Mouse (Mus musculus) myocyte (in vitro differentiated cells): Measurements from ENCODE around the gene Tasp1. TPM values are rescaled to one million over a fixed set of nuclear protein-coding genes. Genes with fewer than 3 reads are reported as not detected.

ENCODE experiments used
- H3K27me3 ChIP-seq: one replicate; pipeline ENCODE4 v1.6.1; 2011; ENCODE audit not compliant: control insufficient read depth, insufficient read depth, insufficient read length
- H3K36me3 ChIP-seq: one replicate; pipeline ENCODE4 v1.6.1; 2011; ENCODE audit not compliant: control insufficient read depth, insufficient read depth
- H3K4me2 ChIP-seq: one replicate; pipeline ENCODE4 v1.6.1; 2011; ENCODE audit warnings: low read depth, control low read depth
- H3K4me3 ChIP-seq: one replicate; pipeline ENCODE4 v1.5.1; 2011; ENCODE audit warnings: mild to moderate bottlenecking, control low read depth, moderate library complexity
- H3K79me2 ChIP-seq: one replicate; pipeline ENCODE4 v1.6.1; 2011; ENCODE audit not compliant: control insufficient read depth, insufficient read depth
- H3ac ChIP-seq: one replicate; pipeline ENCODE4 v1.6.1; 2011; ENCODE audit not compliant: control insufficient read depth, insufficient read length
- CEBPB ChIP-seq: IDR thresholded peaks from 2 replicates; pipeline ENCODE4 v1.6.1; 2011; ENCODE audit warnings: mild to moderate bottlenecking, moderate library complexity; ENCODE audit not compliant: poor library complexity, insufficient read depth, severe bottlenecking
- E2F4 ChIP-seq: IDR thresholded peaks from one replicate; pipeline ENCODE4 v1.6.1; 2011; ENCODE audit warnings: mild to moderate bottlenecking, control low read depth, moderate library complexity; ENCODE audit not compliant: insufficient read depth
- MAX ChIP-seq: IDR thresholded peaks from one replicate; pipeline ENCODE4 v1.6.1; 2011; ENCODE audit warnings: low read depth, mild to moderate bottlenecking, control low read depth
- MYOD1 ChIP-seq, 3 experiments: IDR thresholded peaks; one replicate each; pipeline ENCODE4 v1.6.1; 2011; ENCODE audit warnings: control low read depth in 2 of 3, low read depth in 2 of 3, mild to moderate bottlenecking in 2 of 3, moderate library complexity in 1 of 3; ENCODE audit not compliant: insufficient read length in 2 of 3, control insufficient read depth in 1 of 3
- MYOG ChIP-seq, 3 experiments: IDR thresholded peaks; one replicate each; pipeline ENCODE4 v1.6.1; 2011; ENCODE audit warnings: control low read depth in 2 of 3, low read depth in 2 of 3, mild to moderate bottlenecking in 2 of 3; ENCODE audit not compliant: insufficient read length in 2 of 3, control insufficient read depth in 1 of 3, insufficient read depth in 1 of 3
- POLR2A ChIP-seq: IDR thresholded peaks from one replicate; pipeline ENCODE4 v1.6.1; 2011; ENCODE audit warnings: low read depth, mild to moderate bottlenecking, control low read depth, moderate library complexity; ENCODE audit not compliant: insufficient read length
- POLR2AphosphoS2 ChIP-seq: IDR thresholded peaks from one replicate; pipeline ENCODE4 v1.6.1; 2011; ENCODE audit warnings: low read depth, control low read depth; ENCODE audit not compliant: insufficient read length
- REST ChIP-seq: IDR thresholded peaks from one replicate; pipeline ENCODE4 v1.6.1; 2011; ENCODE audit warnings: mild to moderate bottlenecking, control low read depth, moderate library complexity; ENCODE audit not compliant: insufficient read depth, insufficient read length
- SRF ChIP-seq: IDR thresholded peaks from one replicate; pipeline ENCODE4 v1.6.1; 2011; ENCODE audit warnings: low read depth; ENCODE audit not compliant: control insufficient read depth, insufficient read length
- TCF12 ChIP-seq: IDR thresholded peaks from one replicate; pipeline ENCODE4 v1.6.1; 2011; ENCODE audit warnings: mild to moderate bottlenecking, control low read depth; ENCODE audit not compliant: poor library complexity, insufficient read depth, severe bottlenecking
- TCF3 ChIP-seq: IDR thresholded peaks from one replicate; pipeline ENCODE4 v1.6.1; 2011; ENCODE audit warnings: low read depth, control low read depth; ENCODE audit not compliant: insufficient read length
- USF1 ChIP-seq: IDR thresholded peaks from one replicate; pipeline ENCODE4 v1.6.1; 2011; ENCODE audit warnings: low read depth, mild to moderate bottlenecking, control low read depth, moderate library complexity
- polyA plus RNA-seq: library from polyadenylated mRNA; unstranded; fragments of >200 nt; fragmentation: generic; extraction: Trizol; gene quantifications from one replicate; pipeline ENCODE4 v1.2.1, GENCODE M21; 2012; ENCODE audit warnings: missing spikeins

Gene Tasp1
- polyA plus RNA-seq, 1 experiment, result 3.8 TPM

- no peak overlapping the region for H3ac ChIP-seq
- H3K36me3 ChIP-seq, result no peaks in the 10 kb centered on the region
- H3K4me3 ChIP-seq, result no peak overlapping the region
- no peaks in the 10 kb centered on the region for H3K27me3 ChIP-seq
- H3K4me2 ChIP-seq, result no peak overlapping the region
- TF ChIP-seq POLR2AphosphoS2 (no peak), USF1 (no peak), POLR2A (no peak), MYOG (IDR thresholded peaks at IDR 0.05; ENCODE audit: control insufficient read depth in 1 of 3, insufficient read depth in 1 of 3, insufficient read length in 2 of 3, low read depth in 2 of 3) (no peak), REST (no peak), MAX (no peak), E2F4 (no peak), CEBPB (no peak)
- H3K79me2 ChIP-seq, result no peaks in the 10 kb centered on the region
Observed at GRCm38 (mm10) chr2:139966288-139966687, 100.3 kb downstream of the Tasp1 start.

- no peak for TF ChIP-seq TCF3
- TF ChIP-seq TCF12, result no peak
- TF ChIP-seq MYOG (IDR thresholded peaks at IDR 0.05; ENCODE audit: control insufficient read depth in 1 of 3, insufficient read depth in 1 of 3, insufficient read length in 2 of 3, low read depth in 2 of 3), result no peak
- TF ChIP-seq CEBPB, result no peak
- no peak for TF ChIP-seq E2F4
- TF ChIP-seq POLR2A, result no peak
- no peak for TF ChIP-seq REST
- TF ChIP-seq POLR2AphosphoS2, result no peak
- no peak for TF ChIP-seq USF1
- no peak for TF ChIP-seq MAX
- no peak for TF ChIP-seq SRF
- no peak for TF ChIP-seq MYOD1 (IDR thresholded peaks at IDR 0.05; ENCODE audit: control insufficient read depth in 1 of 3, insufficient read length in 2 of 3, low read depth in 2 of 3)
- no peaks in the 10 kb centered on the region for H3K27me3 ChIP-seq
- H3K4me2 ChIP-seq, result no peak overlapping the region
- peaks cover 4% of the 10 kb centered on the region for H3K36me3 ChIP-seq
- H3K79me2 ChIP-seq, result no peaks in the 10 kb centered on the region
- H3ac ChIP-seq, result no peak overlapping the region
- no peak overlapping the region for H3K4me3 ChIP-seq
Observed at GRCm38 (mm10) chr2:139948843-139949242, 117.8 kb downstream of the Tasp1 start.

DNA sequence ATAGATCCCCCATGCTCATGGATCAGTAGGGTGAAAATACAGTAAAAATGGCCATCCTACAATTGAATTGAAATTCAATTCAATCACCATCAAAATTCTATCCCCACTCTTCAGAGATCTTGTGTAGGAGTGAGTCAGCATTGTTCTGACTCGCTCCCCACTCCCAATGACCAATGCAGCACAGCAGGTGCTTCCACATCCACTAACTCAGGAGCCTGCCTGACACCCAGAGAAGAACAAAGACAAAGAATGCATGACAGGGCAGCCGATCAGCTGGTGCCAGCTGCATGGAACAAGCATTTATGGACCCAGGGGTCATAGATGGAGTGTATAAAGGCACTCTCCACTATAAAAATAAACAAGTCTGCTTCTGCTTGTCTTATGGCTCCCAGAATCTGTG lies 129.0 kb downstream of the Tasp1 start:
- Histone ChIP-seq H3K4me3 (no peak overlapping the region), H3ac (no peak overlapping the region), H3K27me3 (no peaks in the 10 kb centered on the region), H3K36me3 (no peaks in the 10 kb centered on the region), H3K4me2 (no peak overlapping the region), H3K79me2 (no peaks in the 10 kb centered on the region)
- TF ChIP-seq USF1 (no peak), E2F4 (no peak), MYOG (IDR thresholded peaks at IDR 0.05; ENCODE audit: control insufficient read depth in 1 of 3, insufficient read depth in 1 of 3, insufficient read length in 2 of 3, low read depth in 2 of 3) (peak in 1 of 3 experiments; percentile 42), TCF3 (no peak), MYOD1 (IDR thresholded peaks at IDR 0.05; ENCODE audit: control insufficient read depth in 1 of 3, insufficient read length in 2 of 3, low read depth in 2 of 3) (peak in 2 of 3 experiments; percentile 58 to 70), REST (no peak)

DNA sequence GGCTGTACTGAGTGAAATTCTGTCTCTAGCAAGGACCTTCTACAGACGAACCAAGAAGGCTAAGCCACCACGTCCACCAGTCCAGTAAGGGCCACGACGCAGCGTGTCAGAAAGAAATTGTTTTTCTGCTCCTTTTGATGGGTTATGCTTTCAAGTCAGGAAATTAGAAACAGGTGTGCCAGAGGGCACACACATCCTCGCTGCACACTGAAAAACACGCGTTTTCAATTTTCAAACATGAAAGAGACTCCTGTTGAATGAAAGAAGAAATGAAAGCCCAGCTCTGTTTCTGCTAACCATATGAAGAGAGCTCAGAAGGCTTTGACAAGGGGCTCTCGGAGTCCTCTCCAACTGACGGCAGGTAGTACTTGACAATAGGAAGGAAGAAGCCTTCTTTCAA lies 132.0 kb downstream of the Tasp1 start:
- Histone ChIP-seq H3K36me3 (no peaks in the 10 kb centered on the region), H3K4me3 (no peak overlapping the region), H3K27me3 (no peaks in the 10 kb centered on the region), H3ac (no peak overlapping the region), H3K4me2 (no peak overlapping the region), H3K79me2 (no peaks in the 10 kb centered on the region)
- TF ChIP-seq E2F4 (no peak), REST (no peak), POLR2A (no peak), POLR2AphosphoS2 (no peak), USF1 (no peak), CEBPB (no peak), SRF (no peak), TCF3 (no peak), MYOD1 (IDR thresholded peaks at IDR 0.05; ENCODE audit: control insufficient read depth in 1 of 3, insufficient read length in 2 of 3, low read depth in 2 of 3) (no peak)

DNA sequence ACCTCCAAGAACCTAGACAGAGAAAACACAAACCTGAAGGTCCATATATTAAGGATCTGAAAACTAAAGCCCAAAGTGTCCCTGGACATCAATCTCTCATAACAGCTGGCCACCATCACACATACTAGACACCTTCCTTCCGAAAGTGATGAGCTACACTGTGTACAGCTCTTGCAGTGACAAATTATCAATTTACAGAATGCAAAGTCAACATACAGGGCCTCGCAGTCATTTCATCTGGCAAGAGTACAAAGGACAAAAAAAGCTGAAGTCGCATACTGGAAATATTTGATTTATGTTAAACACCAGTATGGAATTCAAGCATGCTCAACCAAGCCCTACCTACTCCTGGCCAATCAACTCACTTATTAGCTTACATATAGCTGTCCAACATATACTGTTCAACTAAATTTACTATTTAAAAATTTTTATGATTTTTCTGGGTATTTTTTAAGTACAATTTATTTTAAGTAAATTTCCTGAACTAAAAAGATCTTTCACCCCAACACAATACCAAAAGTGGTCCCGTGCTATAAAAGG lies 132.5 kb downstream of the Tasp1 start:
- Histone ChIP-seq H3K27me3 (no peaks in the 10 kb centered on the region), H3K4me2 (no peak overlapping the region), H3ac (no peak overlapping the region), H3K4me3 (no peak overlapping the region), H3K36me3 (no peaks in the 10 kb centered on the region), H3K79me2 (no peaks in the 10 kb centered on the region)
- TF ChIP-seq E2F4 (no peak), MYOG (IDR thresholded peaks at IDR 0.05; ENCODE audit: control insufficient read depth in 1 of 3, insufficient read depth in 1 of 3, insufficient read length in 2 of 3, low read depth in 2 of 3) (no peak), MYOD1 (IDR thresholded peaks at IDR 0.05; ENCODE audit: control insufficient read depth in 1 of 3, insufficient read length in 2 of 3, low read depth in 2 of 3) (no peak), USF1 (no peak), TCF3 (no peak), CEBPB (no peak), MAX (no peak), SRF (no peak), POLR2A (no peak), TCF12 (no peak), POLR2AphosphoS2 (no peak), REST (no peak)
